Mouse (Mus musculus): ENCODE measurements at regions not wholly inside any gene's neighbourhood (a gene's known extent, or its start where the extent isn't known, plus 50 kb on each side); places are given as distances from the start of the nearest gene placed in this dataset.
"Not testable (repeated sequence)": the region's sequence is repeated elsewhere in the genome, so short reads cannot be mapped to it uniquely, and the experiment has no call there.

GRCm38 (mm10) chr11:31615107-31615811 lies 56.4 kb downstream of the Bod1 start:
- peak; percentile 73 for DNase-seq

- no peak for DNase-seq
Observed at GRCm38 (mm10) chr11:31614394-31614713, 57.3 kb downstream of the Bod1 start.

- no peak for DNase-seq
Observed at GRCm38 (mm10) chr11:31613688-31614393, 57.8 kb downstream of the Bod1 start.

GRCm38 (mm10) chr11:31608458-31608857 lies 63.2 kb downstream of the Bod1 start:
- DNase-seq = no peak

- DNase-seq = peak; percentile 12
Observed at GRCm38 (mm10) chr11:31601499-31601898, 70.2 kb downstream of the Bod1 start.

GRCm38 (mm10) chr11:31593604-31594003 lies 78.1 kb downstream of the Bod1 start:
- DNase-seq = no peak

- DNase-seq = no peak
Observed at GRCm38 (mm10) chr11:31592061-31592460, 79.6 kb downstream of the Bod1 start.

- DNase-seq = no peak
Observed at GRCm38 (mm10) chr11:31591037-31591554, 80.6 kb downstream of the Bod1 start.

- no peak for DNase-seq
Observed at GRCm38 (mm10) chr11:31574941-31575340, 96.7 kb downstream of the Bod1 start.

GRCm38 (mm10) chr11:31564742-31565510 lies 106.8 kb downstream of the Bod1 start:
- DNase-seq = no peak

- no peak for DNase-seq
Observed at GRCm38 (mm10) chr11:31563826-31564741, 107.6 kb downstream of the Bod1 start.

GRCm38 (mm10) chr11:31562954-31563353 lies 108.7 kb downstream of the Bod1 start:
- DNase-seq = no peak

- no peak for DNase-seq
Observed at GRCm38 (mm10) chr11:31560775-31561174, 110.9 kb downstream of the Bod1 start.

GRCm38 (mm10) chr11:31555042-31555441 lies 116.6 kb downstream of the Bod1 start:
- DNase-seq = no peak

GRCm38 (mm10) chr11:31551614-31552271 lies 119.9 kb downstream of the Bod1 start:
- DNase-seq = no peak

- no peak for DNase-seq
Observed at GRCm38 (mm10) chr11:31550747-31551613, 120.7 kb downstream of the Bod1 start.

GRCm38 (mm10) chr11:31545514-31545913 lies 126.2 kb downstream of the Bod1 start:
- DNase-seq = not testable (repeated sequence)

GRCm38 (mm10) chr11:31542635-31543219 lies 129.0 kb downstream of the Bod1 start:
- no peak for DNase-seq

GRCm38 (mm10) chr11:31541425-31541824 lies 130.3 kb downstream of the Bod1 start:
- DNase-seq = no peak

- DNase-seq = no peak
Observed at GRCm38 (mm10) chr11:31540816-31541215, 130.9 kb downstream of the Bod1 start.

All from adrenal gland, postnatal 10 days (tissue).